Mouse (Mus musculus) kidney, adult 8-10 months (tissue): ENCODE data around the gene Ube2h.

ENCODE experiments used
- DNase-seq, 2 experiments: peaks; one replicate each; pipeline ENCODE4 v3.0.0; 2022

The Ube2h gene

GRCm38 (mm10) chr6:30299116-30299515 lies 5.2 kb downstream of the Ube2h start:
- DNase-seq, result peak in 1 of 2 experiments; percentile 42

- DNase-seq, result no peak
Observed at GRCm38 (mm10) chr6:30292579-30292978, 11.8 kb downstream of the Ube2h start.

GRCm38 (mm10) chr6:30287958-30288357 lies 16.4 kb downstream of the Ube2h start:
- DNase-seq, result no peak

- DNase-seq, result no peak
Observed at GRCm38 (mm10) chr6:30286642-30287041, 17.7 kb downstream of the Ube2h start.

- no peak for DNase-seq
Observed at GRCm38 (mm10) chr6:30284177-30284576, 20.2 kb downstream of the Ube2h start.

- no peak for DNase-seq
Observed at GRCm38 (mm10) chr6:30282361-30282760, 22.0 kb downstream of the Ube2h start.

- no peak for DNase-seq
Observed at GRCm38 (mm10) chr6:30278374-30278773, 26.0 kb downstream of the Ube2h start.

GRCm38 (mm10) chr6:30276882-30277281 lies 27.5 kb downstream of the Ube2h start:
- no peak for DNase-seq

GRCm38 (mm10) chr6:30276375-30276774 lies 28.0 kb downstream of the Ube2h start:
- DNase-seq, result no peak

- no peak for DNase-seq
Observed at GRCm38 (mm10) chr6:30275159-30275847, 29.0 kb downstream of the Ube2h start.

GRCm38 (mm10) chr6:30272911-30273310 lies 31.4 kb downstream of the Ube2h start:
- DNase-seq, result no peak

GRCm38 (mm10) chr6:30272338-30272905 lies 31.9 kb downstream of the Ube2h start:
- no peak for DNase-seq

GRCm38 (mm10) chr6:30269846-30270245 lies 34.5 kb downstream of the Ube2h start:
- DNase-seq, result no peak

GRCm38 (mm10) chr6:30267486-30267885 lies 36.9 kb downstream of the Ube2h start:
- no peak for DNase-seq

- DNase-seq, result no peak
Observed at GRCm38 (mm10) chr6:30265402-30265801, 38.9 kb downstream of the Ube2h start.

GRCm38 (mm10) chr6:30263053-30263452 lies 41.3 kb downstream of the Ube2h start:
- no peak for DNase-seq

- DNase-seq, result no peak
Observed at GRCm38 (mm10) chr6:30259271-30259670, 45.1 kb downstream of the Ube2h start.

- DNase-seq, result no peak
Observed at GRCm38 (mm10) chr6:30257962-30258361, 46.4 kb downstream of the Ube2h start.

GRCm38 (mm10) chr6:30255846-30256245 lies 48.5 kb downstream of the Ube2h start:
- no peak for DNase-seq

GRCm38 (mm10) chr6:30252271-30253010 lies 51.9 kb downstream of the Ube2h start:
- DNase-seq, result peak in 1 of 2 experiments; percentile 25

- no peak for DNase-seq
Observed at GRCm38 (mm10) chr6:30248708-30249107, 55.6 kb downstream of the Ube2h start.

- no peak for DNase-seq
Observed at GRCm38 (mm10) chr6:30245940-30246339, 58.4 kb downstream of the Ube2h start.

- no peak for DNase-seq
Observed at GRCm38 (mm10) chr6:30245397-30245796, 58.9 kb downstream of the Ube2h start.
